Mouse (Mus musculus) intestine, embryonic 16.5 days (tissue): Measurements from ENCODE around the gene Dop1b. TPM values are rescaled to one million over a fixed set of nuclear protein-coding genes. Genes with fewer than 3 reads are reported as not detected.
A peak's percentile ranks its signal among the peaks of the same experiment; 100 is the strongest.

Experiments
- ATAC-seq: fragments of 200-750 bp; cut with Nextera tagmentation; 2 replicates; pipeline ENCODE4 v1.8.0; 2017; ENCODE audit warnings: moderate TSS enrichment, moderate library complexity
- H3K27ac ChIP-seq: fragments of 300-500 bp; sonication (generic); 2 replicates; pipeline ENCODE4 v1.5.1; 2014; ENCODE audit warnings: mild to moderate bottlenecking, low read length
- H3K27me3 ChIP-seq: fragments of 300-500 bp; sonication (generic); replicated peaks from 2 replicates; pipeline ENCODE4 v1.6.1; 2014; ENCODE audit warnings: low read length, control low read depth, mixed read lengths; ENCODE audit not compliant: control insufficient read depth, insufficient read depth
- H3K36me3 ChIP-seq: fragments of 300-500 bp; sonication (generic); 2 replicates; pipeline ENCODE4 v1.6.1; 2014; ENCODE audit warnings: low read length, control low read depth; ENCODE audit not compliant: control insufficient read depth, insufficient read depth
- H3K4me1 ChIP-seq: fragments of 300-500 bp; sonication (generic); 2 replicates; pipeline ENCODE4 v1.6.1; 2014; ENCODE audit warnings: low read length, control low read depth, mixed read lengths; ENCODE audit not compliant: control insufficient read depth, insufficient read depth
- H3K4me2 ChIP-seq: fragments of 300-500 bp; sonication (generic); 2 replicates; pipeline ENCODE4 v1.6.1; 2014; ENCODE audit warnings: low read depth, low read length, control low read depth
- H3K4me3 ChIP-seq: fragments of 300-500 bp; sonication (generic); 2 replicates; pipeline ENCODE4 v1.5.1; 2014; ENCODE audit warnings: mild to moderate bottlenecking, low read length
- H3K9ac ChIP-seq: fragments of 300-500 bp; sonication (generic); 2 replicates; pipeline ENCODE4 v1.6.1; 2014; ENCODE audit warnings: low read depth, low read length
- H3K9me3 ChIP-seq: fragments of 300-500 bp; sonication (generic); 2 replicates; pipeline ENCODE4 v1.6.1; 2016; ENCODE audit warnings: low read length, control low read depth; ENCODE audit not compliant: control insufficient read depth
- WGBS: fragments of 180-500 bp; shearing (Covaris S2); extraction: QIAGEN DNeasy Blood & Tissue Kit; methylation state at CpG from one replicate; pipeline ENCODE4 v1.1.7; 2014; 5-methylcytosine and 5-hydroxymethylcytosine counted together
- polyA plus RNA-seq: library from polyadenylated mRNA; unstranded; fragments of >200 nt; fragmentation: Nextera tagmentation; extraction: Ambion mirVana; gene quantifications from 2 replicates; pipeline ENCODE4 v1.2.1, GENCODE M21; 2015

The Dop1b gene
- polyA plus RNA-seq, 1 experiment from 2014 or later, result 14.4 TPM

- Histone ChIP-seq H3K4me1 (peaks cover 7% of the 10 kb centered on the region; the same call in 1 of the 2 replicates), H3K36me3 (peaks cover 11% of the 10 kb centered on the region), H3K9me3 (peaks cover 6% of the 10 kb centered on the region), H3K27ac (peak overlapping the region; percentile 57; the same call in 1 of the 2 replicates), H3K27me3 (no peaks in the 10 kb centered on the region), H3K4me3 (no peak overlapping the region), H3K4me2 (no peak overlapping the region), H3K9ac (no peak overlapping the region)
- WGBS, result 64% methylated on average over 4 of the region's 4 CpGs
- peak; percentile 77 for ATAC-seq
These were observed 67.8 kb downstream of the Dop1b start for GRCm38 (mm10) chr16:93779554-93779953.

GRCm38 (mm10) chr16:93780660-93781479 lies 69.2 kb downstream of the Dop1b start:
- H3K9ac ChIP-seq, result no peak overlapping the region; the same call in 1 of the 2 replicates
- H3K4me3 ChIP-seq, result no peak overlapping the region
- H3K4me1 ChIP-seq, result peaks cover 7% of the 10 kb centered on the region; the same call in 1 of the 2 replicates
- H3K4me2 ChIP-seq, result no peak overlapping the region
- 61% methylated on average over 14 of the region's 14 CpGs for WGBS
- H3K36me3 ChIP-seq, result peaks cover 11% of the 10 kb centered on the region
- peak; percentile 24; the same call in 1 of the 2 replicates for ATAC-seq
- no peaks in the 10 kb centered on the region for H3K27me3 ChIP-seq
- H3K9me3 ChIP-seq, result peaks cover 6% of the 10 kb centered on the region
- no peak overlapping the region for H3K27ac ChIP-seq

- Histone ChIP-seq H3K27me3 (no peaks in the 10 kb centered on the region), H3K4me3 (no peak overlapping the region), H3K27ac (no peak overlapping the region), H3K36me3 (peaks cover 7% of the 10 kb centered on the region), H3K4me1 (peaks cover 7% of the 10 kb centered on the region; the same call in 1 of the 2 replicates), H3K4me2 (no peak overlapping the region), H3K9me3 (peaks cover 6% of the 10 kb centered on the region), H3K9ac (no peak overlapping the region)
- WGBS, result 87% methylated on average over 7 of the region's 7 CpGs
- ATAC-seq, result no peak
These were observed 72.5 kb downstream of the Dop1b start for GRCm38 (mm10) chr16:93784175-93784574.

GRCm38 (mm10) chr16:93785805-93786204 lies 74.1 kb downstream of the Dop1b start:
- WGBS, result 6% methylated on average over 9 of the region's 9 CpGs
- Histone ChIP-seq H3K9ac (no peak overlapping the region), H3K27me3 (no peaks in the 10 kb centered on the region), H3K27ac (no peak overlapping the region), H3K4me3 (no peak overlapping the region), H3K4me1 (no peaks in the 10 kb centered on the region), H3K36me3 (peaks cover 7% of the 10 kb centered on the region), H3K9me3 (peaks cover 6% of the 10 kb centered on the region), H3K4me2 (no peak overlapping the region)
- peak; percentile 86 for ATAC-seq

GRCm38 (mm10) chr16:93788388-93788787 lies 76.7 kb downstream of the Dop1b start:
- H3K9me3 ChIP-seq, result peaks cover 6% of the 10 kb centered on the region
- ATAC-seq, result no peak
- no peaks in the 10 kb centered on the region for H3K27me3 ChIP-seq
- no peak overlapping the region for H3K9ac ChIP-seq
- peaks cover 7% of the 10 kb centered on the region for H3K36me3 ChIP-seq
- 85% methylated on average over 4 of the region's 4 CpGs for WGBS
- no peak overlapping the region for H3K4me2 ChIP-seq
- H3K27ac ChIP-seq, result no peak overlapping the region
- H3K4me1 ChIP-seq, result no peaks in the 10 kb centered on the region
- no peak overlapping the region for H3K4me3 ChIP-seq

GRCm38 (mm10) chr16:93788881-93789280 lies 77.2 kb downstream of the Dop1b start:
- no peaks in the 10 kb centered on the region for H3K4me1 ChIP-seq
- H3K4me3 ChIP-seq, result no peak overlapping the region
- H3K27me3 ChIP-seq, result no peaks in the 10 kb centered on the region
- no peak for ATAC-seq
- H3K9ac ChIP-seq, result no peak overlapping the region
- no peak overlapping the region for H3K4me2 ChIP-seq
- WGBS, result 97% methylated on average over 8 of the region's 8 CpGs
- H3K36me3 ChIP-seq, result peaks cover 6% of the 10 kb centered on the region
- no peak overlapping the region for H3K27ac ChIP-seq
- H3K9me3 ChIP-seq, result peaks cover 5% of the 10 kb centered on the region

- H3K4me1 ChIP-seq, result no peaks in the 10 kb centered on the region
- no peaks in the 10 kb centered on the region for H3K27me3 ChIP-seq
- no peak overlapping the region for H3K9ac ChIP-seq
- no peak overlapping the region for H3K4me3 ChIP-seq
- 48% methylated on average over 5 of the region's 5 CpGs for WGBS
- ATAC-seq, result no peak
- no peak overlapping the region for H3K27ac ChIP-seq
- no peaks in the 10 kb centered on the region for H3K9me3 ChIP-seq
- H3K36me3 ChIP-seq, result no peaks in the 10 kb centered on the region
- no peak overlapping the region for H3K4me2 ChIP-seq
These were observed 78.5 kb downstream of the Dop1b start for GRCm38 (mm10) chr16:93789971-93790755.

GRCm38 (mm10) chr16:93792981-93793630 lies 81.4 kb downstream of the Dop1b start:
- H3K9me3 ChIP-seq, result no peaks in the 10 kb centered on the region
- 60% methylated on average over 15 of the region's 15 CpGs for WGBS
- H3K4me3 ChIP-seq, result no peak overlapping the region
- no peak overlapping the region for H3K4me2 ChIP-seq
- ATAC-seq, result no peak
- no peak overlapping the region for H3K9ac ChIP-seq
- peaks cover 18% of the 10 kb centered on the region for H3K4me1 ChIP-seq
- H3K27ac ChIP-seq, result no peak overlapping the region
- no peaks in the 10 kb centered on the region for H3K36me3 ChIP-seq
- H3K27me3 ChIP-seq, result no peaks in the 10 kb centered on the region

- 81% methylated on average over 5 of the region's 5 CpGs for WGBS
These were observed 83.1 kb downstream of the Dop1b start for GRCm38 (mm10) chr16:93794845-93795244.

More at GRCm38 (mm10) chr16:93794845-93795244, 83.1 kb downstream of the Dop1b start:
- Histone ChIP-seq H3K9me3 (no peaks in the 10 kb centered on the region), H3K4me3 (no peak overlapping the region), H3K4me2 (no peak overlapping the region), H3K27me3 (no peaks in the 10 kb centered on the region), H3K27ac (no peak overlapping the region), H3K36me3 (no peaks in the 10 kb centered on the region), H3K4me1 (peaks cover 22% of the 10 kb centered on the region), H3K9ac (no peak overlapping the region)
- no peak for ATAC-seq
